Mouse (Mus musculus) CH12.LX (cell line): ENCODE measurements around the gene Car14. TPM values are rescaled to one million over a fixed set of nuclear protein-coding genes. Genes with fewer than 3 reads are reported as not detected.

Experiments used
- DNase-seq: peaks from one replicate; pipeline ENCODE4 v3.0.0-alpha.2; 2013; ENCODE audit errors: extremely low read depth
- H3K27ac ChIP-seq: 2 replicates; pipeline ENCODE4 v1.5.1; 2012; ENCODE audit warnings: low read depth, mild to moderate bottlenecking, control low read depth, moderate library complexity; ENCODE audit not compliant: insufficient read depth
- H3K27me3 ChIP-seq: replicated peaks from 2 replicates; pipeline ENCODE3; 2012; ENCODE audit warnings: inconsistent platforms
- H3K36me3 ChIP-seq, 2 experiments: replicated peaks in 1 of 2; 2 replicates each; pipeline versions ENCODE3 to v1.6.1; 2012; ENCODE audit warnings: inconsistent platforms in 1 of 2, low read length in 1 of 2, mild to moderate bottlenecking in 1 of 2, mixed read lengths in 1 of 2, moderate library complexity in 1 of 2; ENCODE audit not compliant: control insufficient read depth in 1 of 2, insufficient read depth in 1 of 2
- H3K4me1 ChIP-seq, 2 experiments: 2 replicates each; pipeline ENCODE4 v1.6.1; 2012; ENCODE audit warnings: inconsistent platforms in 1 of 2, moderate library complexity in 1 of 2; ENCODE audit not compliant: insufficient read depth in 2 of 2, control insufficient read depth in 1 of 2
- H3K4me2 ChIP-seq: 2 replicates; pipeline ENCODE4 v1.6.1; 2012; ENCODE audit warnings: low read depth, mild to moderate bottlenecking, control low read depth; ENCODE audit not compliant: poor library complexity, insufficient read depth, severe bottlenecking
- H3K4me3 ChIP-seq, 3 experiments: fragments of 150-350 bp in 1 of 3; sonication (generic) in 1 of 3; replicated peaks in 1 of 3; 2 replicates each; pipeline versions ENCODE3 to v1.5.1; 2011 to 2012; ENCODE audit warnings: low read depth in 2 of 3, low read length in 2 of 3, mild to moderate bottlenecking in 2 of 3, moderate library complexity in 2 of 3, control low read depth in 1 of 3, improper control_type of control experiment in 1 of 3, inconsistent platforms in 1 of 3, mixed read lengths in 1 of 3; ENCODE audit not compliant: poor library complexity in 1 of 3
- H3K79me2 ChIP-seq: replicated peaks from 2 replicates; pipeline ENCODE4 v1.6.1; 2012; ENCODE audit warnings: mild to moderate bottlenecking, moderate library complexity; ENCODE audit not compliant: control insufficient read depth, poor library complexity, insufficient read depth, severe bottlenecking; ENCODE audit errors: extremely low read depth
- H3K9ac ChIP-seq: 2 replicates; pipeline ENCODE4 v1.6.1; 2012; ENCODE audit warnings: low read depth, mild to moderate bottlenecking, control low read depth, moderate library complexity; ENCODE audit not compliant: insufficient read depth
- H3K9me3 ChIP-seq: replicated peaks from 2 replicates; pipeline ENCODE3; 2012; ENCODE audit warnings: low read length, inconsistent platforms, mixed read lengths
- BHLHE40 ChIP-seq: IDR thresholded peaks from 2 replicates; pipeline ENCODE4 v1.6.1; 2011; ENCODE audit warnings: mild to moderate bottlenecking, low read depth, low read length, improper control_type of control experiment
- CHD1 ChIP-seq: IDR thresholded peaks from 2 replicates; pipeline ENCODE4 v1.6.1; 2012; ENCODE audit warnings: low read depth, low read length, improper control_type of control experiment, inconsistent platforms
- CTCF ChIP-seq, 2 experiments: IDR thresholded peaks in 1 of 2; conservative IDR thresholded peaks in 1 of 2; 2 replicates each; pipeline ENCODE4 v1.5.1; 2011 to 2012; ENCODE audit warnings: low read depth in 2 of 2, low read length in 2 of 2, improper control_type of control experiment in 1 of 2, inconsistent platforms in 1 of 2, mild to moderate bottlenecking in 1 of 2, moderate library complexity in 1 of 2
- ELF1 ChIP-seq: IDR thresholded peaks from 2 replicates; pipeline ENCODE4 v1.6.1; 2014; ENCODE audit warnings: low read depth, mild to moderate bottlenecking, inconsistent platforms, low read length, improper control_type of control experiment
- EP300 ChIP-seq: IDR thresholded peaks from 2 replicates; pipeline ENCODE4 v1.6.1; 2011; ENCODE audit warnings: low read length, improper control_type of control experiment
- ETS1 ChIP-seq: conservative IDR thresholded peaks from 2 replicates; pipeline ENCODE4 v1.6.1; 2012; ENCODE audit warnings: low read depth, mild to moderate bottlenecking, inconsistent platforms, low read length, improper control_type of control experiment, moderate library complexity
- GABPA ChIP-seq: IDR thresholded peaks from 2 replicates; pipeline ENCODE4 v1.6.1; 2012; ENCODE audit warnings: low read depth, low read length, improper control_type of control experiment, inconsistent platforms; ENCODE audit not compliant: insufficient replicate concordance
- HCFC1 ChIP-seq: IDR thresholded peaks from 2 replicates; pipeline ENCODE4 v1.6.1; 2012; ENCODE audit warnings: low read depth, mild to moderate bottlenecking, inconsistent platforms, low read length, improper control_type of control experiment
- IRF4 ChIP-seq: IDR thresholded peaks from 2 replicates; pipeline ENCODE4 v1.6.1; 2014; ENCODE audit warnings: low read depth, mild to moderate bottlenecking, inconsistent platforms, low read length, improper control_type of control experiment
- JUND ChIP-seq: conservative IDR thresholded peaks from 2 replicates; pipeline ENCODE4 v1.6.1; 2011; ENCODE audit warnings: low read depth, low read length, improper control_type of control experiment
- KAT2A ChIP-seq: IDR thresholded peaks from 2 replicates; pipeline ENCODE4 v1.6.1; 2012; ENCODE audit warnings: low read length, improper control_type of control experiment, inconsistent platforms; ENCODE audit not compliant: insufficient replicate concordance
- MAFK ChIP-seq: IDR thresholded peaks from 2 replicates; pipeline ENCODE4 v1.6.1; 2011; ENCODE audit warnings: low read length, improper control_type of control experiment; ENCODE audit not compliant: insufficient replicate concordance
- MAX ChIP-seq: IDR thresholded peaks from 2 replicates; pipeline ENCODE4 v1.6.1; 2011; ENCODE audit warnings: low read length, improper control_type of control experiment
- MAZ ChIP-seq: IDR thresholded peaks from 2 replicates; pipeline ENCODE4 v1.6.1; 2012; ENCODE audit warnings: low read depth, mild to moderate bottlenecking, inconsistent platforms, low read length, improper control_type of control experiment, moderate library complexity
- MYC ChIP-seq: IDR thresholded peaks from 2 replicates; pipeline ENCODE4 v1.6.1; 2011; ENCODE audit warnings: low read depth, mild to moderate bottlenecking, improper control_type of control experiment, low read length
- NELFE ChIP-seq: IDR thresholded peaks from 2 replicates; pipeline ENCODE4 v1.6.1; 2011; ENCODE audit warnings: low read depth, low read length, improper control_type of control experiment
- NRF1 ChIP-seq: IDR thresholded peaks from 2 replicates; pipeline ENCODE4 v1.6.1; 2014; ENCODE audit warnings: low read depth, mild to moderate bottlenecking, inconsistent platforms, low read length, improper control_type of control experiment, moderate library complexity
- POLR2A ChIP-seq: IDR thresholded peaks from 2 replicates; pipeline ENCODE4 v1.6.1; 2011; ENCODE audit warnings: low read depth, mild to moderate bottlenecking, improper control_type of control experiment, low read length
- POLR2AphosphoS2 ChIP-seq: IDR thresholded peaks from 2 replicates; pipeline ENCODE4 v1.6.1; 2011; ENCODE audit warnings: low read depth, low read length, improper control_type of control experiment
- RAD21 ChIP-seq: IDR thresholded peaks from 2 replicates; pipeline ENCODE4 v1.6.1; 2011; ENCODE audit warnings: low read depth, mild to moderate bottlenecking, low read length, improper control_type of control experiment, moderate library complexity
- RCOR1 ChIP-seq: conservative IDR thresholded peaks from 2 replicates; pipeline ENCODE4 v1.6.1; 2012; ENCODE audit warnings: low read depth, mild to moderate bottlenecking, inconsistent platforms, low read length, improper control_type of control experiment
- SIN3A ChIP-seq: IDR thresholded peaks from 2 replicates; pipeline ENCODE4 v1.6.1; 2012; ENCODE audit warnings: low read length, improper control_type of control experiment, inconsistent platforms
- SMC3 ChIP-seq: IDR thresholded peaks from 2 replicates; pipeline ENCODE4 v1.6.1; 2011; ENCODE audit warnings: low read depth, low read length, improper control_type of control experiment
- TCF12 ChIP-seq: IDR thresholded peaks from 2 replicates; pipeline ENCODE4 v1.6.1; 2014; ENCODE audit warnings: low read depth, mild to moderate bottlenecking, inconsistent platforms, low read length, improper control_type of control experiment
- UBTF ChIP-seq: IDR thresholded peaks from 2 replicates; pipeline ENCODE4 v1.6.1; 2012; ENCODE audit warnings: low read depth, mild to moderate bottlenecking, inconsistent platforms, low read length, improper control_type of control experiment, moderate library complexity
- USF1 ChIP-seq: IDR thresholded peaks from 2 replicates; pipeline ENCODE4 v1.6.1; 2014; ENCODE audit warnings: low read depth, mild to moderate bottlenecking, inconsistent platforms, low read length, improper control_type of control experiment
- ZNF384 ChIP-seq: IDR thresholded peaks from 2 replicates; pipeline ENCODE4 v1.6.1; 2012; ENCODE audit warnings: low read depth, low read length, improper control_type of control experiment, inconsistent platforms
- dilution Hi-C: fragments of 300-500 bp; cut with MboI; formaldehyde crosslinking; loops from 2 replicates; pipeline ENCODE4 v1.14.3; 2020; ENCODE audit warnings: low sequenced_read_pairs; ENCODE audit not compliant: extremely low pct_unique_long_range_greater_than_20kb, extremely low pct_ligation_motif_present
- in situ Hi-C: fragments of 300-500 bp; cut with MboI; formaldehyde crosslinking; loops from 3 replicates; pipeline ENCODE4 v1.14.3; 2019; ENCODE audit warnings: low sequenced_read_pairs, low pct_ligation_motif_present, low pct_unique_long_range_greater_than_20kb, mixed read lengths
- polyA plus RNA-seq: library from polyadenylated mRNA; unstranded; fragments of >175 nt; gene quantifications from 2 replicates; pipeline ENCODE4 v1.2.1, GENCODE M21; 2012; ENCODE audit warnings: low read depth; ENCODE audit not compliant: insufficient read length
- total RNA-seq, 2 experiments: library from RNA; depleted of rRNA; stranded (reverse); fragments of 300-350 nt in 1 of 2; fragments of >200 nt in 1 of 2; gene quantifications; 2 replicates each; pipeline ENCODE4 v1.2.3; 2012 to 2014

The Car14 gene
- total and polyA plus RNA-seq, 3 experiments, result 0.13 to 0.36 TPM; not detected in 1

DNA sequence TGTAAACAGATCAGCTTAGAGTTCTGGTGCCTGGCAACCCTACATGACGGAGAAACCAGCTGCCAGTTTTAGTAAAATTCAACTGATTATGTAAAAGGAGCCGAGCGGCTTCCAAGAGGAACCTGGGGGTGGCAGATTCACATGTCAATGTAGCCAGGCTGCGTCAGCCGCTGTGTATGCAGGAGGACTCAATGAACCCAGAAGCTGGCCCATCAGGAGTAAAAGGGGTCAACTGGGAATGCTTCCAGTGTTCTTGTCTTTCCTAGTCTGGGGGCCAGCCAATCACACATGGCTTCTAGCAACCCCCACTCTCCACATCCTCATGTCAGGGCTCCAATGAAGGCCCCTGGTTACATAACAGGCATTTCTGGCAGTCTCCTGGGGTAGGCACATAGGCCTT lies 39.4 kb downstream of the Car14 start:
- Histone ChIP-seq H3K36me3 (peaks cover 41 to 81% of the 10 kb centered on the region in 2 experiments), H3K79me2 (peaks cover 11% of the 10 kb centered on the region)
- dilution Hi-C loops, result no loop called here

DNA sequence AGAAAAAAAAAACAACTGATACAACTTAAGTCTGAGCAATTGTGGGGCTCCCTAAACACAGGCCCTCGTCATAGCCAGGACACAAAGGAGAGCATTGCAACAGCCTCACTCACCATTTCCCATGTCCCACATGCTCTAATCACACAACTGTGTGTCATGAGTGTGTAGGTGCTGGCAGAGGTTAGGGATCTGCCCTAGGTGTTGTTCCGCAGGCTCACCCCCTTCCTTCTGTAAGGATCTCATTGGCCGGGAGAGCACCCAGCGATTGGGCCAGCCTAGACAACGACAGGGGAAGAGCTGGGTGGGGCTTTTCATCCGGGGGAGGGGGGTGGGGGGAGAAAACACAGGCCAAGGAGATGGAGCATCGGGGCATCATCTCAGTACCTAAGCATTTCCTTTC lies 40.9 kb downstream of the Car14 start:
- Histone ChIP-seq H3K27ac (no peak overlapping the region), H3K4me3 (no peak overlapping the region), H3K9ac (no peak overlapping the region), H3K4me1 (no peaks in the 10 kb centered on the region)
- TF ChIP-seq GABPA, result no peak
- no peak for TF ChIP-seq SIN3A
- no peak for TF ChIP-seq ZNF384
- no peak for TF ChIP-seq NRF1
- no peak for TF ChIP-seq POLR2A
- TF ChIP-seq IRF4, result no peak
- no peak for TF ChIP-seq ELF1
- no peak for TF ChIP-seq NELFE
- no peak for TF ChIP-seq RAD21
- no peak for TF ChIP-seq KAT2A
- no peak for TF ChIP-seq ETS1
- no peak for TF ChIP-seq USF1
- TF ChIP-seq TCF12, result no peak
- TF ChIP-seq MAZ, result no peak
- TF ChIP-seq, all 38 proteins: peak for 0
- dilution Hi-C loops, result no loop called here
- in situ Hi-C loops, result no loop called here
- Histone ChIP-seq H3K9me3 (no peaks in the 10 kb centered on the region), H3K27me3 (no peaks in the 10 kb centered on the region), H3K79me2 (peaks cover 4% of the 10 kb centered on the region), H3K4me2 (no peak overlapping the region), H3K36me3 (peaks cover 31 to 68% of the 10 kb centered on the region in 2 experiments)
- DNase-seq, result no peak

More for the DNA sequence above, 39.4 kb downstream of the Car14 start:
- no peak overlapping the region for H3K4me2 ChIP-seq
- in situ Hi-C loops, result loop anchor here (5.0 kb wide), 1 partner anchor 37 kb away; the partner anchor contains the start of gene Car14
- no peak for DNase-seq
- TF ChIP-seq TCF12, result no peak
- no peak overlapping the region for H3K4me3 ChIP-seq
- H3K27ac ChIP-seq, result no peak overlapping the region
- no peaks in the 10 kb centered on the region for H3K27me3 ChIP-seq
- no peak overlapping the region for H3K9ac ChIP-seq
- H3K4me1 ChIP-seq, result peaks cover 0 to 7% of the 10 kb centered on the region in 2 experiments; a peak in 2 of 4 replicates
- no peaks in the 10 kb centered on the region for H3K9me3 ChIP-seq

DNA sequence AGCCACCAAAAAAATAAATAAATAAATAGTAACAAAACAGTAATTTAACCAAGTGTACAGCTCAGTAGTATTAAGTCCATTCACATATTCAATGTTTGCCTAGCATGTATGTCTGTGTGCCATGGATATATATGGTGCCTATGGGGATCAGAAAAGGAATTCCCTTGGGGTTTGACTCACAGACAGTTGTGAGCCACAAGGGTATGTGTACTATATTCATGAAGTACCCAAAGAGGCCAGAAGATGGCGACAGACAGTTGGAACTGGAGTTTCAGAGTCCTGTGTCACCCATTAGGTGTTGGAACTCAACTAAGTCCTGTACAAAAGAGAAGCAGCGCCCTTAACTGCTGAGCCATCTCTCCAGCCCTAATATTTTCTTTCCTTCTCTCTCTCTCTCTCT lies 42.7 kb downstream of the Car14 start:
- peak; percentile 92 for DNase-seq
- H3K4me1 ChIP-seq, result no peaks in the 10 kb centered on the region
- H3K79me2 ChIP-seq, result no peaks in the 10 kb centered on the region; the same call in none of the 2 replicates
- no peaks in the 10 kb centered on the region for H3K27me3 ChIP-seq
- no peak overlapping the region for H3K4me2 ChIP-seq
- no peaks in the 10 kb centered on the region for H3K9me3 ChIP-seq
- in situ Hi-C loops (no loop called here), dilution Hi-C loops (no loop called here)
- H3K9ac ChIP-seq, result no peak overlapping the region
- peaks cover 22 to 50% of the 10 kb centered on the region in 2 experiments for H3K36me3 ChIP-seq
- no peak overlapping the region for H3K27ac ChIP-seq
- no peak overlapping the region for H3K4me3 ChIP-seq
- TF ChIP-seq SIN3A (peak; percentile 44; the same call in 1 of the 2 replicates), HCFC1 (peak; percentile 20; the same call in 1 of the 2 replicates), RAD21 (peak; percentile 83), KAT2A (0 out of 2 replicates have a peak, but pooled peaks have one; percentile 40), CTCF (conservative IDR thresholded peaks at IDR 0.05 in 1 of 2, IDR thresholded peaks at IDR 0.05 in 1 of 2; ENCODE audit: low read depth in 2 of 2, low read length in 2 of 2) (peak; percentile 55 to 85; a peak in 3 of 4 replicates), MAX (peak; percentile 9; the same call in 1 of the 2 replicates), UBTF (no peak), MYC (no peak), ELF1 (no peak), EP300 (no peak), RCOR1 (no peak), POLR2AphosphoS2 (peak; percentile 88), JUND (no peak), CHD1 (no peak), BHLHE40 (no peak), MAFK (no peak), SMC3 (peak; percentile 76)
